Comparison of ENCODE assay signal across 18 mouse cellular contexts in genomic region chr4:15199568-15200335, GRCm38 (mm10).
DNase-seq lines count a peak whose midpoint lies in the region; ATAC-seq lines count a peak whose summit lies in the region.
"Had no signal": no experiment of that assay in that cellular context is flagged by ENCODE, and none has a peak within 500 bp of the region (broad histone marks: within the 10 kb centered on the region; RNA-seq: fewer than 3 reads in every experiment).

No protein-coding gene starts in this region.

- H3K4me2 ChIP-seq in heart, embryonic 12.5 days = no peak overlapping the region
- H3K4me2 ChIP-seq in forebrain, embryonic 11.5 days (ENCODE audit: low read depth, low read length, severe bottlenecking) = no peak overlapping the region
- H3K4me2 ChIP-seq: hindbrain, embryonic 14.5 days; neural tube, embryonic 13.5 days had no signal

- 65% methylated on average over 6 of the region's 6 CpGs for WGBS in heart, embryonic 12.5 days
- 76% methylated on average over 6 of the region's 6 CpGs for WGBS in forebrain, embryonic 11.5 days

- no peaks in the 10 kb centered on the region for H3K9me3 ChIP-seq in heart, embryonic 12.5 days (replicated peaks)
- no peaks in the 10 kb centered on the region for H3K9me3 ChIP-seq in forebrain, embryonic 11.5 days (ENCODE audit: control insufficient read depth, low read length)
- H3K9me3 ChIP-seq: forebrain, embryonic 10.5 days; neural tube, embryonic 13.5 days had no signal

- H3K4me3 ChIP-seq in heart, embryonic 12.5 days = no peak overlapping the region
- H3K4me3 ChIP-seq in forebrain, embryonic 11.5 days (ENCODE audit: low read depth, low read length) = no peak overlapping the region
- H3K4me3 ChIP-seq: forebrain, embryonic 10.5 days; neural tube, embryonic 13.5 days had no signal

- no peaks in the 10 kb centered on the region for H3K27me3 ChIP-seq in heart, embryonic 12.5 days (replicated peaks)
- no peaks in the 10 kb centered on the region for H3K27me3 ChIP-seq in forebrain, embryonic 11.5 days (ENCODE audit: control insufficient read depth, insufficient read depth, low read length)
- H3K27me3 ChIP-seq: neural tube, embryonic 13.5 days had no signal

- H3K27ac ChIP-seq in heart, embryonic 12.5 days (ENCODE audit: poor library complexity, severe bottlenecking) = 0 out of 2 replicates have a peak overlapping the region, but pooled peaks have one; percentile 16
- no peak overlapping the region for H3K27ac ChIP-seq in forebrain, embryonic 11.5 days (ENCODE audit: low read depth, low read length)
- H3K27ac ChIP-seq: forebrain, embryonic 10.5 days; hindbrain, embryonic 14.5 days; neural tube, embryonic 13.5 days had no signal

- intact Hi-C loops in heart, postnatal 25 days (cut with DNase I) = no loop called here

- no peak overlapping the region for H3K9ac ChIP-seq in heart, embryonic 12.5 days
- H3K9ac ChIP-seq in forebrain, embryonic 11.5 days (ENCODE audit: low read length) = no peak overlapping the region
- H3K9ac ChIP-seq: hindbrain, embryonic 14.5 days; neural tube, embryonic 13.5 days had no signal

- H3K4me1 ChIP-seq in heart, embryonic 12.5 days (replicated peaks) = no peaks in the 10 kb centered on the region
- no peaks in the 10 kb centered on the region for H3K4me1 ChIP-seq in forebrain, embryonic 11.5 days (replicated peaks; ENCODE audit: control insufficient read depth, insufficient read depth, low read length)
- H3K4me1 ChIP-seq: neural tube, embryonic 13.5 days had no signal

- DNase-seq in heart, adult 9 months (ENCODE audit: low spot score in 2 of 2) = peak; percentile 43 to 60
- DNase-seq in heart, postnatal 25 days (ENCODE audit: low spot score) = no peak
- DNase-seq in lung, postnatal 25 days (ENCODE audit: low spot score) = peak; percentile 26
- no peak for DNase-seq in lung, postnatal 14 days
- DNase-seq in adrenal gland, postnatal 25 days = no peak
- no peak for DNase-seq in forebrain, embryonic 11.5 days (ENCODE audit: low spot score)
- DNase-seq in cerebellum, postnatal 25 days = no peak
- DNase-seq: adrenal gland, postnatal 36 days; cerebellum, postnatal 10 days; gastrocnemius, postnatal 14 days; kidney, adult 18-20 months; kidney, postnatal 36 days; left cerebral cortex, postnatal 4 days; right cerebral cortex, postnatal 25 days had no signal

- no peak for ATAC-seq in heart, embryonic 12.5 days (ENCODE audit: insufficient number of reproducible peaks, low FRiP score)
- no peak for ATAC-seq in forebrain, embryonic 11.5 days (replicated peaks; ENCODE audit: low FRiP score)

- H3K36me3 ChIP-seq in heart, embryonic 12.5 days = no peaks in the 10 kb centered on the region
- H3K36me3 ChIP-seq in forebrain, embryonic 11.5 days (ENCODE audit: control insufficient read depth, insufficient read depth, low read length) = no peaks in the 10 kb centered on the region
- H3K36me3 ChIP-seq: forebrain, embryonic 10.5 days; neural tube, embryonic 13.5 days had no signal

Comparison
In these comparisons a context has a peak if more than half of its experiments do, and no peak if none do; other contexts are left out.
1. DNase-seq: peak in heart, adult 9 months (2 of 2) and lung, postnatal 25 days (single experiment); none in heart, postnatal 25 days (single experiment), lung, postnatal 14 days (single experiment), adrenal gland, postnatal 25 days (single experiment), forebrain, embryonic 11.5 days (single experiment) and cerebellum, postnatal 25 days (0 of 2).